16 mouse cellular contexts compared by ENCODE assay signal in the genomic region with DNA sequence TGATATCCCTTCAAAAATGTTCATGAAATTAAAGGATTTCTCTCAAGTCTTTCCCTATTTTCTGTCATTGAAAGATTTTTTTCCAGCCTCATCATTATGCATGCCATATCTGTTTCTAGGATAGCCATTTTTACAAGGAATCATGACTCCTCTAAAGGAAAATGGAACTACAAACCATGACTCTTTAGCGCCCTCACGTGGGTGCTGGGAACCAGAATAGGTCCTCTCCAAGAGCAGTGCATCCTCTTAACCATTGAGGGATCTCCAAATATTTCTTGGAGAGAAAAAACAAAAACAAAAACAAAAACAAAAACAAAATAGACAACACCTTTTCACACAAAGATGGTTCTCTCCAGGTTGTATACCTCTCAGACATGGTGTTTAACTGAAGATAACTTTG.
DNase-seq lines count a peak whose midpoint lies in the region; ATAC-seq and TF ChIP-seq lines count a peak whose summit lies in the region.
"Had no signal": no experiment of that assay in that cellular context is flagged by ENCODE, and none has a peak within 500 bp of the region (broad histone marks: within the 10 kb centered on the region; RNA-seq: fewer than 3 reads in every experiment).

No protein-coding gene starts in this region.

- H3K9ac ChIP-seq in CH12.LX (ENCODE audit: insufficient read depth, low read depth), result no peak overlapping the region
- H3K9ac ChIP-seq: embryonic facial prominence, embryonic 12.5 days had no signal

- peak; percentile 19 for TF ChIP-seq RAD21 in CH12.LX (IDR thresholded peaks at IDR 0.05; ENCODE audit: low read depth, low read length)

- no peaks in the 10 kb centered on the region for H3K79me2 ChIP-seq in CH12.LX (replicated peaks; ENCODE audit: control insufficient read depth, extremely low read depth, insufficient read depth, poor library complexity, severe bottlenecking)

- no peak overlapping the region for H3K4me3 ChIP-seq in CH12.LX (replicated peaks in 1 of 3; ENCODE audit: low read depth in 2 of 3, low read length in 2 of 3, poor library complexity in 1 of 3)
- H3K4me3 ChIP-seq: embryonic facial prominence, embryonic 12.5 days; forebrain, embryonic 10.5 days had no signal

- no peak for TF ChIP-seq EP300 in CH12.LX (IDR thresholded peaks at IDR 0.05; ENCODE audit: low read length)

- dilution Hi-C loops in CH12.LX (cut with MboI; ENCODE audit: extremely low pct_ligation_motif_present, extremely low pct_unique_long_range_greater_than_20kb, low sequenced_read_pairs), result no loop called here

- no peak overlapping the region for H3K27ac ChIP-seq in CH12.LX (ENCODE audit: insufficient read depth, low read depth)
- H3K27ac ChIP-seq: embryonic facial prominence, embryonic 12.5 days; forebrain, embryonic 10.5 days had no signal

- H3K4me1 ChIP-seq in CH12.LX (ENCODE audit: control insufficient read depth in 1 of 2, insufficient read depth in 2 of 2), result no peaks in the 10 kb centered on the region
- H3K4me1 ChIP-seq: embryonic facial prominence, embryonic 12.5 days; forebrain, embryonic 10.5 days had no signal

- peak; percentile 9 to 12 for DNase-seq in cerebellum, postnatal 10 days
- DNase-seq in cerebellum, adult 8-10 months, result no peak
- peak; percentile 12 to 15 for DNase-seq in kidney, postnatal 4 days
- DNase-seq in kidney, postnatal 14 days, result no peak
- peak; percentile 30 for DNase-seq in CH12.LX (ENCODE audit: extremely low read depth)
- peak; percentile 3 for DNase-seq in brain, adult 2 months (ENCODE audit: low read depth, low spot score)
- DNase-seq in cerebellum, adult 11-12 months, result no peak
- DNase-seq: cerebellum, adult 9-11 months; heart, adult 18-20 months; heart, postnatal 4 days; lung, postnatal 10 days; right cerebral cortex, postnatal 14 days had no signal

- in situ Hi-C loops in CH12.LX (cut with MboI; ENCODE audit: low pct_ligation_motif_present, low pct_unique_long_range_greater_than_20kb, low sequenced_read_pairs), result loop anchor here (25.0 kb wide), 1 partner anchor 297 kb away; no protein-coding TSS in a partner anchor

- TF ChIP-seq CTCF in CH12.LX (conservative IDR thresholded peaks at IDR 0.05 in 1 of 2, IDR thresholded peaks at IDR 0.05 in 1 of 2; ENCODE audit: low read depth in 2 of 2, low read length in 2 of 2), result peak; percentile 31 to 50; a peak in 3 of 4 replicates

- H3K27me3 ChIP-seq in CH12.LX (replicated peaks), result no peaks in the 10 kb centered on the region
- H3K27me3 ChIP-seq: embryonic facial prominence, embryonic 12.5 days had no signal

- H3K36me3 ChIP-seq in CH12.LX (replicated peaks in 1 of 2; ENCODE audit: control insufficient read depth in 1 of 2, insufficient read depth in 1 of 2, low read length in 1 of 2), result no peaks in the 10 kb centered on the region
- H3K36me3 ChIP-seq: embryonic facial prominence, embryonic 12.5 days; forebrain, embryonic 10.5 days had no signal

- no peak for TF ChIP-seq POLR2A in CH12.LX (IDR thresholded peaks at IDR 0.05; ENCODE audit: low read depth, low read length)

- no peak overlapping the region for H3K4me2 ChIP-seq in CH12.LX (ENCODE audit: insufficient read depth, low read depth, poor library complexity, severe bottlenecking)
- H3K4me2 ChIP-seq: embryonic facial prominence, embryonic 12.5 days had no signal

- ATAC-seq in erythroid progenitor cell, adult 5-6 weeks (replicated peaks; ENCODE audit: low FRiP score, poor library complexity, severe bottlenecking), result no peak
- ATAC-seq: inflammation-experienced regulatory T-cells, adult 6 months had no signal

- peaks cover 31% of the 10 kb centered on the region for H3K9me3 ChIP-seq in CH12.LX (replicated peaks; ENCODE audit: low read length)
- H3K9me3 ChIP-seq: embryonic facial prominence, embryonic 12.5 days; forebrain, embryonic 10.5 days had no signal

TF ChIP-seq in CH12.LX, 34 proteins besides CTCF, POLR2A, EP300 and RAD21:
- TF ChIP-seq SMC3 (IDR thresholded peaks at IDR 0.05; ENCODE audit: low read depth, low read length) (peak; percentile 20; the same call in 1 of the 2 replicates), CHD1 (IDR thresholded peaks at IDR 0.05; ENCODE audit: low read depth, low read length) (no peak)

Comparison
In these comparisons a context has a peak if more than half of its experiments do, and no peak if none do; other contexts are left out.
1. DNase-seq: peak in cerebellum, postnatal 10 days (2 of 2), kidney, postnatal 4 days (2 of 2), CH12.LX (single experiment) and brain, adult 2 months (single experiment); none in cerebellum, adult 8-10 months (single experiment), kidney, postnatal 14 days (single experiment) and cerebellum, adult 11-12 months (single experiment).